Mouse (Mus musculus): ENCODE measurements around the gene Nol10.

Nol10 gene

GRCm38 (mm10) chr12:17406825-17407224 is 58.6 kb downstream of the Nol10 start:
- no peak for TF ChIP-seq POU5F1 (IDR thresholded peaks at IDR 0.05; ENCODE audit: borderline replicate concordance, low read length)
- no peak for TF ChIP-seq NANOG (IDR thresholded peaks at IDR 0.05; ENCODE audit: borderline replicate concordance, low read length)
- TF ChIP-seq CTCF (conservative IDR thresholded peaks at IDR 0.05; ENCODE audit: low read length): no peak
- Histone ChIP-seq H3K4me1 (replicated peaks; ENCODE audit: low read depth, low read length) (no peaks in the 10 kb centered on the region), H3K27me3 (ENCODE audit: insufficient read depth, low read length) (no peaks in the 10 kb centered on the region), H3K4me3 (replicated peaks; ENCODE audit: low read length) (no peak overlapping the region), H3K36me3 (ENCODE audit: insufficient read depth, low read length) (peaks cover 96% of the 10 kb centered on the region), H3K9me3 (ENCODE audit: low read length) (no peaks in the 10 kb centered on the region)

- peaks cover 95% of the 10 kb centered on the region for H3K36me3 ChIP-seq (ENCODE audit: insufficient read depth, low read length)
- no peak overlapping the region for H3K4me3 ChIP-seq (replicated peaks; ENCODE audit: low read length)
- H3K27me3 ChIP-seq (ENCODE audit: insufficient read depth, low read length): no peaks in the 10 kb centered on the region
- H3K4me1 ChIP-seq (replicated peaks; ENCODE audit: low read depth, low read length): no peaks in the 10 kb centered on the region
- no peak for TF ChIP-seq CTCF (conservative IDR thresholded peaks at IDR 0.05; ENCODE audit: low read length)
- TF ChIP-seq POU5F1 (IDR thresholded peaks at IDR 0.05; ENCODE audit: borderline replicate concordance, low read length): no peak
- no peak for TF ChIP-seq NANOG (IDR thresholded peaks at IDR 0.05; ENCODE audit: borderline replicate concordance, low read length)
- H3K9me3 ChIP-seq (ENCODE audit: low read length): no peaks in the 10 kb centered on the region
These were observed 60.1 kb downstream of the Nol10 start for GRCm38 (mm10) chr12:17408312-17408711.

GRCm38 (mm10) chr12:17411242-17411641 is 63.0 kb downstream of the Nol10 start:
- peaks cover 4% of the 10 kb centered on the region for H3K9me3 ChIP-seq (ENCODE audit: low read length)
- H3K4me3 ChIP-seq (replicated peaks; ENCODE audit: low read length): no peak overlapping the region
- peaks cover 89% of the 10 kb centered on the region for H3K36me3 ChIP-seq (ENCODE audit: insufficient read depth, low read length)
- TF ChIP-seq POU5F1 (IDR thresholded peaks at IDR 0.05; ENCODE audit: borderline replicate concordance, low read length) (no peak), CTCF (conservative IDR thresholded peaks at IDR 0.05; ENCODE audit: low read length) (no peak), NANOG (IDR thresholded peaks at IDR 0.05; ENCODE audit: borderline replicate concordance, low read length) (no peak)
- no peaks in the 10 kb centered on the region for H3K27me3 ChIP-seq (ENCODE audit: insufficient read depth, low read length)
- H3K4me1 ChIP-seq (replicated peaks; ENCODE audit: low read depth, low read length): no peaks in the 10 kb centered on the region

- peaks cover 5% of the 10 kb centered on the region for H3K4me1 ChIP-seq (replicated peaks; ENCODE audit: low read depth, low read length)
- H3K36me3 ChIP-seq (ENCODE audit: insufficient read depth, low read length): peaks cover 89% of the 10 kb centered on the region
- H3K27me3 ChIP-seq (ENCODE audit: insufficient read depth, low read length): no peaks in the 10 kb centered on the region
- peaks cover 9% of the 10 kb centered on the region for H3K9me3 ChIP-seq (ENCODE audit: low read length)
- H3K4me3 ChIP-seq (replicated peaks; ENCODE audit: low read length): no peak overlapping the region
- TF ChIP-seq NANOG (IDR thresholded peaks at IDR 0.05; ENCODE audit: borderline replicate concordance, low read length) (no peak), CTCF (conservative IDR thresholded peaks at IDR 0.05; ENCODE audit: low read length) (no peak), POU5F1 (IDR thresholded peaks at IDR 0.05; ENCODE audit: borderline replicate concordance, low read length) (no peak)
These were observed 63.7 kb downstream of the Nol10 start for GRCm38 (mm10) chr12:17411797-17412526.

GRCm38 (mm10) chr12:17414734-17415133 is 66.5 kb downstream of the Nol10 start:
- TF ChIP-seq POU5F1 (IDR thresholded peaks at IDR 0.05; ENCODE audit: borderline replicate concordance, low read length) (no peak), NANOG (IDR thresholded peaks at IDR 0.05; ENCODE audit: borderline replicate concordance, low read length) (no peak), CTCF (conservative IDR thresholded peaks at IDR 0.05; ENCODE audit: low read length) (no peak)
- Histone ChIP-seq H3K9me3 (ENCODE audit: low read length) (peaks cover 9% of the 10 kb centered on the region), H3K4me1 (replicated peaks; ENCODE audit: low read depth, low read length) (peaks cover 27% of the 10 kb centered on the region), H3K36me3 (ENCODE audit: insufficient read depth, low read length) (peaks cover 85% of the 10 kb centered on the region), H3K4me3 (replicated peaks; ENCODE audit: low read length) (no peak overlapping the region), H3K27me3 (ENCODE audit: insufficient read depth, low read length) (no peaks in the 10 kb centered on the region)

- H3K36me3 ChIP-seq (ENCODE audit: insufficient read depth, low read length): peaks cover 93% of the 10 kb centered on the region
- no peaks in the 10 kb centered on the region for H3K27me3 ChIP-seq (ENCODE audit: insufficient read depth, low read length)
- TF ChIP-seq NANOG (IDR thresholded peaks at IDR 0.05; ENCODE audit: borderline replicate concordance, low read length) (no peak), POU5F1 (IDR thresholded peaks at IDR 0.05; ENCODE audit: borderline replicate concordance, low read length) (no peak), CTCF (conservative IDR thresholded peaks at IDR 0.05; ENCODE audit: low read length) (no peak)
- H3K4me3 ChIP-seq (replicated peaks; ENCODE audit: low read length): no peak overlapping the region
- peaks cover 9% of the 10 kb centered on the region for H3K9me3 ChIP-seq (ENCODE audit: low read length)
- peaks cover 54% of the 10 kb centered on the region for H3K4me1 ChIP-seq (replicated peaks; ENCODE audit: low read depth, low read length)
These were observed 72.0 kb downstream of the Nol10 start for GRCm38 (mm10) chr12:17420168-17420810.

- H3K9me3 ChIP-seq (ENCODE audit: low read length): no peaks in the 10 kb centered on the region
- TF ChIP-seq CTCF (conservative IDR thresholded peaks at IDR 0.05; ENCODE audit: low read length): no peak
- TF ChIP-seq POU5F1 (IDR thresholded peaks at IDR 0.05; ENCODE audit: borderline replicate concordance, low read length): no peak
- no peak for TF ChIP-seq NANOG (IDR thresholded peaks at IDR 0.05; ENCODE audit: borderline replicate concordance, low read length)
- H3K27me3 ChIP-seq (ENCODE audit: insufficient read depth, low read length): no peaks in the 10 kb centered on the region
- no peak overlapping the region for H3K4me3 ChIP-seq (replicated peaks; ENCODE audit: low read length)
- peaks cover 96% of the 10 kb centered on the region for H3K36me3 ChIP-seq (ENCODE audit: insufficient read depth, low read length)
- H3K4me1 ChIP-seq (replicated peaks; ENCODE audit: low read depth, low read length): peaks cover 19% of the 10 kb centered on the region
These were observed 77.3 kb downstream of the Nol10 start for GRCm38 (mm10) chr12:17425254-17426169.

- peaks cover 96% of the 10 kb centered on the region for H3K36me3 ChIP-seq (ENCODE audit: insufficient read depth, low read length)
- H3K27me3 ChIP-seq (ENCODE audit: insufficient read depth, low read length): no peaks in the 10 kb centered on the region
- TF ChIP-seq POU5F1 (IDR thresholded peaks at IDR 0.05; ENCODE audit: borderline replicate concordance, low read length): no peak
These were observed 78.5 kb downstream of the Nol10 start for GRCm38 (mm10) chr12:17426735-17427134.

More at GRCm38 (mm10) chr12:17426735-17427134, 78.5 kb downstream of the Nol10 start:
- Histone ChIP-seq H3K4me3 (replicated peaks; ENCODE audit: low read length) (no peak overlapping the region), H3K9me3 (ENCODE audit: low read length) (no peaks in the 10 kb centered on the region), H3K4me1 (replicated peaks; ENCODE audit: low read depth, low read length) (peaks cover 7% of the 10 kb centered on the region)

All from E14TG2a.4 (cell line).